Mouse (Mus musculus): ENCODE results near the gene Mnd1. TPM values are rescaled to one million over a fixed set of nuclear protein-coding genes. Genes with fewer than 3 reads are reported as not detected.

Mnd1 gene
- polyA plus RNA-seq, 1 experiment from 2014 or later, result 0.92 TPM

Other genes with a start within 250 kb of the Mnd1 start
- gene Tmem131l, start 115.6 kb downstream of the Mnd1 start, polyA plus RNA-seq (2018), result 10.5 to 13.3 TPM (median 12.6 TPM) in 3 replicates
- not detected in 3 replicates for gene Gm6525, start 18.3 kb upstream of the Mnd1 start, polyA plus RNA-seq (2018)
- 0.52 to 1.5 TPM (median 1.1 TPM) in 3 replicates for gene Trim2, start 151.1 kb upstream of the Mnd1 start, polyA plus RNA-seq (2018)